Mouse (Mus musculus) spleen, adult 2 months (tissue): ENCODE data around the gene Brca2. TPM values are rescaled to one million over a fixed set of nuclear protein-coding genes. Genes with fewer than 3 reads are reported as not detected.

Source experiments
- DNase-seq, 2 experiments: peaks; one replicate each; pipeline versions ENCODE4 v3.0.0 to v3.0.0-alpha.2; 2012 to 2021; ENCODE audit warnings: low spot score in 2 of 2, low read depth in 1 of 2
- H3K27ac ChIP-seq: fragments of 200-500 bp; 2 replicates; pipeline ENCODE4 v1.5.1; 2012; ENCODE audit warnings: low read length, inconsistent platforms; ENCODE audit not compliant: insufficient read depth
- H3K27me3 ChIP-seq: fragments of 200-500 bp; 2 replicates; pipeline ENCODE4 v1.6.1; 2012; ENCODE audit warnings: mild to moderate bottlenecking, moderate library complexity, low read length, inconsistent platforms; ENCODE audit not compliant: control insufficient read depth, insufficient read depth
- H3K36me3 ChIP-seq: fragments of 200-500 bp; 2 replicates; pipeline ENCODE4 v1.6.1; 2012; ENCODE audit warnings: mild to moderate bottlenecking, low read length, inconsistent platforms; ENCODE audit not compliant: control insufficient read depth, insufficient read depth
- H3K4me1 ChIP-seq: fragments of 200-500 bp; 2 replicates; pipeline ENCODE4 v1.6.1; 2011; ENCODE audit warnings: inconsistent platforms; ENCODE audit not compliant: control insufficient read depth, insufficient read depth, insufficient read length
- H3K4me3 ChIP-seq: fragments of 200-500 bp; 2 replicates; pipeline ENCODE4 v1.5.1; 2011; ENCODE audit warnings: mild to moderate bottlenecking, inconsistent platforms; ENCODE audit not compliant: insufficient read depth, insufficient read length; ENCODE audit errors: extremely low read depth
- CTCF ChIP-seq: fragments of 200-500 bp; IDR thresholded peaks from 2 replicates; pipeline ENCODE4 v1.5.1; 2011; ENCODE audit warnings: mild to moderate bottlenecking, inconsistent platforms; ENCODE audit not compliant: insufficient read depth, insufficient read length, insufficient replicate concordance; ENCODE audit errors: extremely low read depth
- POLR2A ChIP-seq: fragments of 200-500 bp; IDR thresholded peaks from 2 replicates; pipeline ENCODE4 v1.6.1; 2011; ENCODE audit warnings: low read depth, low read length, inconsistent platforms
- WGBS: fragments of 180-500 bp; shearing (Covaris S2); methylation state at CpG from one replicate; pipeline ENCODE4 v1.1.7; 2018; 5-methylcytosine and 5-hydroxymethylcytosine counted together
- polyA plus RNA-seq: library from polyadenylated mRNA; depleted of rRNA; stranded (reverse); fragments of >200 nt; gene quantifications from 2 replicates; pipeline ENCODE4 v1.2.3, GENCODE M21; 2012

The Brca2 gene
- polyA plus RNA-seq, 1 experiment = 3.1 TPM

- 80% methylated on average over 2 of the region's 2 CpGs for WGBS
- Histone ChIP-seq H3K4me3 (no peak overlapping the region), H3K27ac (no peak overlapping the region), H3K36me3 (no peaks in the 10 kb centered on the region), H3K27me3 (no peaks in the 10 kb centered on the region), H3K4me1 (no peaks in the 10 kb centered on the region)
- no peak for DNase-seq
- TF ChIP-seq CTCF (no peak), POLR2A (no peak)
Measured at GRCm38 (mm10) chr5:150525239-150525638, 2.8 kb downstream of the Brca2 start.

- WGBS = 100% methylated on average over 1 of the region's 1 CpGs
- no peak overlapping the region for H3K4me3 ChIP-seq
- H3K27ac ChIP-seq = no peak overlapping the region
Measured at GRCm38 (mm10) chr5:150541302-150541701, 18.9 kb downstream of the Brca2 start.

GRCm38 (mm10) chr5:150543184-150543583, 20.8 kb downstream of the Brca2 start:
- DNase-seq = no peak
- Histone ChIP-seq H3K36me3 (peaks cover 2% of the 10 kb centered on the region; the same call in 1 of the 2 replicates), H3K4me3 (no peak overlapping the region), H3K27me3 (no peaks in the 10 kb centered on the region), H3K27ac (no peak overlapping the region), H3K4me1 (no peaks in the 10 kb centered on the region)
- 90% methylated on average over 2 of the region's 2 CpGs for WGBS
- TF ChIP-seq CTCF = no peak
- no peak for TF ChIP-seq POLR2A

More at GRCm38 (mm10) chr5:150541302-150541701, 18.9 kb downstream of the Brca2 start:
- TF ChIP-seq POLR2A (no peak), CTCF (no peak)
- Histone ChIP-seq H3K36me3 (peaks cover 2% of the 10 kb centered on the region; the same call in 1 of the 2 replicates), H3K4me1 (no peaks in the 10 kb centered on the region), H3K27me3 (no peaks in the 10 kb centered on the region)
- no peak for DNase-seq

GRCm38 (mm10) chr5:150551637-150552036, 29.2 kb downstream of the Brca2 start:
- 84% methylated on average over 3 of the region's 3 CpGs for WGBS
- Histone ChIP-seq H3K4me1 (no peaks in the 10 kb centered on the region), H3K27me3 (no peaks in the 10 kb centered on the region), H3K27ac (no peak overlapping the region), H3K4me3 (no peak overlapping the region), H3K36me3 (no peaks in the 10 kb centered on the region; the same call in 1 of the 2 replicates)
- no peak for DNase-seq
- TF ChIP-seq POLR2A = no peak
- no peak for TF ChIP-seq CTCF

- no peaks in the 10 kb centered on the region for H3K4me1 ChIP-seq
- TF ChIP-seq POLR2A (no peak), CTCF (no peak)
- H3K36me3 ChIP-seq = no peaks in the 10 kb centered on the region
- no peak for DNase-seq
- 93% methylated on average over 6 of the region's 6 CpGs for WGBS
- no peaks in the 10 kb centered on the region for H3K27me3 ChIP-seq
- no peak overlapping the region for H3K27ac ChIP-seq
- H3K4me3 ChIP-seq = no peak overlapping the region
Measured at GRCm38 (mm10) chr5:150559519-150560103, 37.2 kb downstream of the Brca2 start.

GRCm38 (mm10) chr5:150560851-150561250, 38.4 kb downstream of the Brca2 start:
- Histone ChIP-seq H3K27me3 (no peaks in the 10 kb centered on the region), H3K4me3 (no peak overlapping the region), H3K36me3 (no peaks in the 10 kb centered on the region), H3K4me1 (no peaks in the 10 kb centered on the region), H3K27ac (no peak overlapping the region)
- DNase-seq = no peak
- no peak for TF ChIP-seq CTCF
- no peak for TF ChIP-seq POLR2A
- 97% methylated on average over 5 of the region's 5 CpGs for WGBS

- TF ChIP-seq POLR2A = no peak
- TF ChIP-seq CTCF = no peak
- Histone ChIP-seq H3K4me1 (no peaks in the 10 kb centered on the region), H3K4me3 (no peak overlapping the region), H3K27me3 (no peaks in the 10 kb centered on the region), H3K27ac (no peak overlapping the region), H3K36me3 (no peaks in the 10 kb centered on the region)
- no peak for DNase-seq
Measured at GRCm38 (mm10) chr5:150561376-150561775, 38.9 kb downstream of the Brca2 start.

GRCm38 (mm10) chr5:150561783-150562182, 39.4 kb downstream of the Brca2 start:
- Histone ChIP-seq H3K27me3 (no peaks in the 10 kb centered on the region), H3K36me3 (no peaks in the 10 kb centered on the region), H3K4me1 (no peaks in the 10 kb centered on the region), H3K27ac (no peak overlapping the region), H3K4me3 (no peak overlapping the region)
- no peak for DNase-seq
- 90% methylated on average over 5 of the region's 5 CpGs for WGBS
- TF ChIP-seq POLR2A (no peak), CTCF (no peak)
